Mouse (Mus musculus): ENCODE data around the gene Ankrd33. TPM values are rescaled to one million over a fixed set of nuclear protein-coding genes. Genes with fewer than 3 reads are reported as not detected.

Ankrd33 gene
- polyA plus RNA-seq, 1 experiment from 2014 or later: not detected

DNA sequence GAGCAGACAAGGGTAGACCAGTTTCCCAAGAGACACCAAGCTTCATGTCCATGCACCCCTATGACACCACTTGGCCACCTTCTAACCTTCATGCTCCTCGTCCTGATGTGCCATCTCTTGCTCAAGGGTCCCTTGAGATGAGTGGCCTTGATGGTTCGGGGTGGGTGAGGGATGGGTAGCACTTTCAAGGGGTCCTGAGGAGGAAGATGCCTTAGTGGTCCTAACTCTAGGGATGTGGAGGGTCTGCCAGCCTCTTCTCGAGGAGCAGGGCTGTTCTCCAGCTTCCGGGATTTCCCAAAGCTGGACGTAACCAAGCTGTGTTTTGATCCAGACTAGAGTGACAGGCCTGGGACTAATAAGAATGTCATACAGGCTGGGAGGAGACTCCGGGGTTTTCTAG is 10.0 kb downstream of the Ankrd33 start:
- no peak for TF ChIP-seq CTCF (IDR thresholded peaks at IDR 0.05)
- DNase-seq (ENCODE audit: low read depth, low spot score) (no peak), ATAC-seq (no peak)
- in situ Hi-C loops (cut with MboI; ENCODE audit: low pct_unique_long_range_greater_than_20kb): no loop called here
- ChIA-PET POLR2A (interaction anchor here (1.6 kb wide), 1 partner anchor 8 kb away, joined by 3 read pairs; no protein-coding TSS in a partner anchor), CTCF (interaction anchor here (1.0 kb wide), 1 partner anchor 16 kb away, joined by 3 read pairs; no protein-coding TSS in a partner anchor)
- H3K27me3 ChIP-seq: peaks cover 7% of the 10 kb centered on the region

DNA sequence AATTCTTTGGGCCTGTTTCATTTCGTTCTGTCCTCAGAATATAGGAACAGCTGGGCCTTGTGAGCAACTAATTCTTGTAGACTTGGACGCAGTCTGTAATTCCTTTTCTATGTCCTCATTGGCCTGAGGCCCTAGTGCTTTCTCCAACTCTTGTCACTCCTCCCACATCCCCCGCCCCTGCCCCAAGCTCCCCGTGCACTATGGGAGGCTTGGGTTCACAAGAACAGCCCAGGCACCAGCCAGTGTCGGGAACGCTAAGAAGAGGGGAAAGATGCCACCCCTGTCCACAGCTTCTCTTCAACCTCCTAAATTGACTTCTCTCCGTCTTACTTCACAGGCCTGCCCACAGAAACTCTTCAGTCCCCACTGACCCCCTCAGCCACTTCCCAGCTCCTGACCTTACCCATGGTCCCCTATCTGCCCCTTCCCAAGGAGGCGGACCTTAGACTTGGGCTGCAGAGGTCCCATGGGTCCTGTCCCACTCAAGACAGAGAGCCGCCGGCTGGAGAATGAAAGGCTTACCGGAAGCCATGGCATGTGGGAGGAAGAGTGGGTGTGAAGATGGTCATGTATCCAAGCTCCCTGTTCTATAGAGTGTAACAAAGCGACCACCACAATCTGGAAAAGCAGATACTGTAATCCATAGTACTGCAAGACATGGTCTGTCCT is 11.5 kb downstream of the Ankrd33 start:
- no peak for ATAC-seq
- in situ Hi-C loops (cut with MboI; ENCODE audit: low pct_unique_long_range_greater_than_20kb): no loop called here
- no peak for DNase-seq (ENCODE audit: low read depth, low spot score)
- ChIA-PET CTCF (interaction anchor here (0.9 to 1.0 kb wide), 2 partner anchors 9 to 10 kb away, joined by 3 read pairs; no protein-coding TSS in a partner anchor), POLR2A (no interaction called here)
- H3K27me3 ChIP-seq: peaks cover 7% of the 10 kb centered on the region
- TF ChIP-seq CTCF (IDR thresholded peaks at IDR 0.05): no peak

DNA sequence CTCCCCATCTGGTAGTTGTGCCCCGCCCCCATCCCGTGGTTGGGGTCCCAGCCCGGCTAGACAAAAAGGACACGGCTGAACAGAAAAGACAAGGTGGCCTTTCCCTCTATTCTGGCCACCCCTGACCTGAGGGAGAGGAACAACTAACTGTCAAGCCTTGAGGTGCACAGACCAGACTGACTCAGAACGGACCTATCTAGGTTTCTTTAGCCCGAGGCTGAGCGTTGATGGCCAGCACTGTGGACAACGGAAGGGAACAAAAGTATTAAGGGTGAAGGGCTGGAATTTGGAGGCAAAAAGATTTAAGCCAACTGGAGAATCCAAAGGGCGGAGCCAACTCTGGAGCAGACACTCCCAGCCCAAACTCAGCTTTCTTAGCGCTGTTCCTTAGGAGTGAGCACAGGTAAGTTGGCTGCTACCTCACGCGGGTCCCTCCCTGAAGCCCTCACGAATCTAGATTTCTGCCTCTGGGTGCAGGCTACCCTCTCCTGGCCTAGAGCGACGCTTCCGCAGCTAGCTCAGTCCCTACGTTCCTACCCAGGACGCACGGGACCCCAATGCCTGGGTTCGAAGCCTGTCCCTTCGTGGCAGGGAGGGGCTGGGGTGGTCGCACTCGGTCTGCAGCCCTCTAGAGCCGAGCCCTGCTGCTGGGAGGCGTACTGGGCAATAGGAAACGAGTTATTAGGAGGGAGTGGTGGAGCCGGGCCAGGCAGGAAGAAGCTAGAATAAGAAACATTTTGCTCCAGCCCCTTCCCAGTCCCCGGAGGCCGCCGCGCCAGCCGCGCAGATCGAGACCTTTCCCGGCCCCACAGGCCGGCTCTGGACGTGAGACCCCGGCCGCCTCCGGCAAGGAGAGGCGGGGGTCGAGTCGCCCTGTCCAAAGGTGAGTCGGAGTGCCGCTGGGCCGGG is 12.9 kb downstream of the Ankrd33 start, which contains the start of gene Acvrl1:
TSS of gene Acvrl1 (plus strand) at position 342 of the 909 bp plus-strand sequence.
- TF ChIP-seq CTCF (IDR thresholded peaks at IDR 0.05): no peak
- CTCF ChIA-PET: no interaction called here
- POLR2A ChIA-PET: no interaction called here
- in situ Hi-C loops (cut with MboI; ENCODE audit: low pct_unique_long_range_greater_than_20kb): no loop called here
- DNase-seq (ENCODE audit: low read depth, low spot score) (no peak), ATAC-seq (peak; percentile 23)
- peaks cover 7% of the 10 kb centered on the region for H3K27me3 ChIP-seq

DNA sequence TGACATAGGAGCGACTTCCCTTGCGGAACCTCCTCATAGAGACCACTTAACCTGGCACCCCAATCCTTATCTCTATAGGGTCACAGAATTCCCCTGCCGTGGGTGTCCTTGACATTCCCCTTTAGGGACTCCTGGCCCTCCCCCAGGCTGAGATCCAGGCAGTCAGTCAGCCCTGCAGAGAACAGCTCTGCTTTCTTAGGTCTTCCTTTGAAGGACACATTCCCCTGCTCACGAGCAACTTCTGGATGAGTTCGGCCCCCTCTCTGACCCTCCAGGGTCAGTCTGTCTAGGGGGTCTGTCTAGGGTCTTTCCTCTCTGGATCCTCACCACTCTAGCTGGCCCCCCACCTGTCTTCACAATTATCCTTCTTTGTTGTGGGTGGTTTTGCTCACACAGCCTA is 13.9 kb downstream of the Ankrd33 start:
- no peak for TF ChIP-seq CTCF (IDR thresholded peaks at IDR 0.05)
- in situ Hi-C loops (cut with MboI; ENCODE audit: low pct_unique_long_range_greater_than_20kb): no loop called here
- ChIA-PET POLR2A (no interaction called here), CTCF (interaction anchor here (0.9 to 1.9 kb wide), 3 partner anchors 9 to 69 kb away, joined by 3 to 6 read pairs (median 5); no protein-coding TSS in a partner anchor)
- peaks cover 7% of the 10 kb centered on the region for H3K27me3 ChIP-seq
- DNase-seq (ENCODE audit: low read depth, low spot score) (no peak), ATAC-seq (no peak)

DNA sequence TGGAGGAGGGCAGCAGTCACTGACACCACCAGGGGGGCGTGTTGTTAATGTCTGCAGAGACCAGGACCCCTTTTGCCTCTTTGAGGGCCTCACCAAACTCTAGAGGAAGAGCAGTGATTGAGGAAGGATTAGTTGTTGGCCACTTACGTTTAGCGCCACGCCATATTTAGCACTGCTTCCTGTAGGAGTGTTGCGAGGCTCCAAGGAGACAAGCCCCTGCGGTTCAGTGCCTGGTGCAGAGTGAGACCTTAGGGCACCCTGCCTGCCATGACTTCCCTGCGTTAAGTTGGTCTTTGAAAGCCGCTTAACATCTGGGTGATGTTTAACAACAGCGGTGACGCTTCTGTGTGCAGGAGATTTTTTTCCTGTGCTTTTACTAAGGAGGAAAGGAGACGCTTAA is 15.9 kb downstream of the Ankrd33 start:
- in situ Hi-C loops (cut with MboI; ENCODE audit: low pct_unique_long_range_greater_than_20kb): no loop called here
- TF ChIP-seq CTCF (IDR thresholded peaks at IDR 0.05): no peak
- no peak for DNase-seq (ENCODE audit: low read depth, low spot score)
- no peak for ATAC-seq
- POLR2A ChIA-PET: no interaction called here
- CTCF ChIA-PET: no interaction called here
- H3K27me3 ChIP-seq: peaks cover 7% of the 10 kb centered on the region

DNA sequence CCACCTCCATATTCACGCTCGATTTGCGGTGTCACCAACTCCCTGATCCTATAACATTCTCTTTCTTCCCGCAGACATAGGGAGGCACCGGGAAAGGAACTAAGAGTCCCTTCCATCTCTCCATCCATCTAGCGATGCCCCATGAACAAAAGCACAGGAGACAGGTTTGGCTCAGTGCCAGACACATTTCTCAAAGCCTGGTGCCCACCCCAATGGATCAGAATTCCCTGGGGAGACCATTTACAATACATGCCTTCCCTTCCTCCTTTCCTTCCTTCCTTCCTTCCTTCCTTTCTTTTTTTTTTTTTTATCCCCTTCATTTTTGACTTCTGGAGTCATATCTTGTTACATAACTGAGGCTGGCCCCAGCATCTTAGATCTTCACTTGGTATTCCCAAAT is 16.5 kb downstream of the Ankrd33 start:
- DNase-seq (ENCODE audit: low read depth, low spot score) (no peak), ATAC-seq (no peak)
- in situ Hi-C loops (cut with MboI; ENCODE audit: low pct_unique_long_range_greater_than_20kb): no loop called here
- ChIA-PET CTCF (no interaction called here), POLR2A (no interaction called here)
- TF ChIP-seq CTCF (IDR thresholded peaks at IDR 0.05): no peak
- H3K27me3 ChIP-seq: peaks cover 7% of the 10 kb centered on the region

DNA sequence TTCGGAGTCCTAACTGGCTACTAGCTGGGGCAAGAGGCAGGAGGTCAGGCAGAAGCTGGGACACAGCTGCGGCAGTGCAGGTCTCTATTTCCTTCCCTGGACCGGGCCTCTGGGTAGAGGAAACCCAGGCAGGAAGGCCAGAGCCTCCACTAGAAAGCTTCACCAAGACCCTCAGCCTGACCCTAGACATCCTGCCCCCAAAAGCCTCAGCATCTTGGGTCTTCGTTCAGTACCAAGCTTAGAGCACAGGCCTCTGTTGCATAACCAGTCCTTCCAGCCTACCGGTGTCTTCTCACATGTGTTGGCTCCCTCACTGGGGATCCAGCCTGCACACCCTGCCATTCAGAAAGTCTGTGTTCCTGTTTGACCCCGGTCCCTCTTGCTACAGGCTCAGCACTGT is 17.2 kb downstream of the Ankrd33 start:
- DNase-seq (ENCODE audit: low read depth, low spot score): no peak
- POLR2A ChIA-PET: no interaction called here
- peaks cover 7% of the 10 kb centered on the region for H3K27me3 ChIP-seq
- no peak for TF ChIP-seq CTCF (IDR thresholded peaks at IDR 0.05)
- CTCF ChIA-PET: no interaction called here
- no peak for ATAC-seq
- in situ Hi-C loops (cut with MboI; ENCODE audit: low pct_unique_long_range_greater_than_20kb): no loop called here

DNA sequence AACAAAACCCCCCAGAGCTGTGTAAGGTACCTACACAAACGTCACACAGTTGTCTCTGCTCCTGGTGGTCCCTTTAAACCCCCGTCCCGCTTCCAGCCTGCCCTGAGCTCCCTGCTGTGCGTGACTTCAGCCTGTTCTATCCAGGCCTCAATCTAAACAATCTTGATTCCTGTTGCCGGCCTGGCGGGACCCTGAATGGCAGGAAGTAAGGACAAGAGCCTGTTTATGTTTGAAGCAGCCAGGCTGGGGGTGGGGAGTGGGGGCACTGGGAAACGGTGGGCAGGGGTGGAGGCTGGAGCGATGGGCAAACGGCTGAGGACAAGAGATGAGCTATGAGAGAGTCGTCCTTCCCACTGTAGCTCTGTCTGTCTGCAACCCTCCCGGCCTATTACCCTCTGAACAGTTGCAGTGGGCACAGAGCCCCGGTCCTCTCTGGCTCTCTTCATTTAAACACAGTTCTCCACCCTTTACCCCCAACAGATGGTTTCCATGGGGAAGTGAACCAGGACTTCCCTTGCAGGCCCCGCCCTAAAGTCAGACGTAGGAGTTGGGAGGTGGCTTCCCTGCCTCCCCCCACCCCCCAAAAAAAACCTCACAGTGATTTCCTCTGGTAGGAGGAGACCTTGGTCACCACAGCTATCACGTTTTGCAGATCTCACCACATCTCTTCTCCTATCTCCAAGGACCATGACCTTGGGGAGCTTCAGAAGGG is 18.6 kb downstream of the Ankrd33 start:
- POLR2A ChIA-PET: interaction anchor here (1.0 kb wide), 1 partner anchor 8 kb away, joined by 3 read pairs; no protein-coding TSS in a partner anchor

DNA sequence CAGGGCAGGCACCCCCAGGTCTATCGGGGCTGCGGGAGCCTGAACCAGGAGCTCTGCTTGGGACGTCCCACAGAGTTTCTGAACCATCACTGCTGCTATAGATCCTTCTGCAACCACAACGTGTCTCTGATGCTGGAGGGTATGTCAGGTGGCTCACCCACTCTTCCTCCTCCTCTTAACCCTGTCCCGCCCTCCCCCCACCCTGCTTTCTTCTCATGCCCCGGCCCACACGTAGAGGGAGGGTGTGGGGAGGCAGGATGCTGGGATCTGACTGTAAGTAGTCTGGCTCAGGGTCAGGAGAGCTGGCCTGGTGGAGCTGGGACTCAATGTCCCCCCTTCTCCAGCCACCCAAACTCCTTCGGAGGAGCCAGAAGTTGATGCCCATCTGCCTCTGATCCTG is 19.9 kb downstream of the Ankrd33 start:
- ChIA-PET CTCF (interaction anchor here (1.4 kb wide), 1 partner anchor 13 kb away, joined by 4 read pairs; no protein-coding TSS in a partner anchor), POLR2A (no interaction called here)
- no peak for TF ChIP-seq CTCF (IDR thresholded peaks at IDR 0.05)
- ATAC-seq: no peak
- DNase-seq (ENCODE audit: low read depth, low spot score): no peak
- in situ Hi-C loops (cut with MboI; ENCODE audit: low pct_unique_long_range_greater_than_20kb): no loop called here
- H3K27me3 ChIP-seq: no peaks in the 10 kb centered on the region

More for the DNA sequence above, 18.6 kb downstream of the Ankrd33 start:
- in situ Hi-C loops (cut with MboI; ENCODE audit: low pct_unique_long_range_greater_than_20kb): no loop called here
- TF ChIP-seq CTCF (IDR thresholded peaks at IDR 0.05): no peak
- ATAC-seq (no peak), DNase-seq (ENCODE audit: low read depth, low spot score) (no peak)
- CTCF ChIA-PET: interaction anchor here (1.4 kb wide), 1 partner anchor 14 kb away, joined by 4 read pairs; no protein-coding TSS in a partner anchor
- H3K27me3 ChIP-seq: no peaks in the 10 kb centered on the region

DNA sequence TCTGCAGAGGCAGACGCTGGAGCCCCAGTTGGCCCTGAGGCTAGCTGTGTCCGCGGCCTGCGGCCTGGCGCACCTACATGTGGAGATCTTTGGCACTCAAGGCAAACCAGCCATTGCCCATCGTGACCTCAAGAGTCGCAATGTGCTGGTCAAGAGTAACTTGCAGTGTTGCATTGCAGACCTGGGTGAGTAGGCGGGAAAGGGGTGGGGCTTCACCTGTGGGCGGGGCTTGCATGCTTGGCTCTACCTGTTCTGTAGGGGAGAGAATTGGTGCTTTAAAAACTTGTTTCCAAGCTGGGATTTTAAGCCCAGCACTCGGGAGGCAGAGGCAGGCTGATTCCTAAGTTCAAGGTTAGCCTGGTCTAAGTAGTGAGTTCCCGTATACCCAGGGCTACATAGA is 21.9 kb downstream of the Ankrd33 start:
- ATAC-seq: no peak
- CTCF ChIA-PET: no interaction called here

More for the DNA sequence above, 21.9 kb downstream of the Ankrd33 start:
- POLR2A ChIA-PET: no interaction called here
- in situ Hi-C loops (cut with MboI; ENCODE audit: low pct_unique_long_range_greater_than_20kb): no loop called here
- TF ChIP-seq CTCF (IDR thresholded peaks at IDR 0.05): no peak
- DNase-seq (ENCODE audit: low read depth, low spot score): no peak
- no peaks in the 10 kb centered on the region for H3K27me3 ChIP-seq
